Mouse (Mus musculus): ENCODE data around the gene BC037034. TPM values are rescaled to one million over a fixed set of nuclear protein-coding genes. Genes with fewer than 3 reads are reported as not detected.

The BC037034 gene
- polyA plus RNA-seq, 1 experiment from 2014 or later, result 21.1 TPM

- peaks cover 58% of the 10 kb centered on the region for H3K4me1 ChIP-seq (replicated peaks)
These were observed 14.2 kb upstream of the BC037034 start for GRCm38 (mm10) chr5:138277994-138278393.

GRCm38 (mm10) chr5:138275216-138276050 lies 11.6 kb upstream of the BC037034 start:
- no peak overlapping the region for H3K27ac ChIP-seq (replicated peaks)
- no peak for ATAC-seq (ENCODE audit: low FRiP score, low read depth)
- peaks cover 59% of the 10 kb centered on the region for H3K4me1 ChIP-seq (replicated peaks)
- H3K36me3 ChIP-seq, result peaks cover 10% of the 10 kb centered on the region
- H3K9me3 ChIP-seq, result no peaks in the 10 kb centered on the region
- peak overlapping the region; percentile 39 for H3K9ac ChIP-seq
- no peaks in the 10 kb centered on the region for H3K27me3 ChIP-seq
- 10% methylated on average over 41 of the region's 41 CpGs for WGBS
- peak overlapping the region; percentile 63 for H3K4me2 ChIP-seq
- peak overlapping the region; percentile 33 for H3K4me3 ChIP-seq

More at GRCm38 (mm10) chr5:138277994-138278393, 14.2 kb upstream of the BC037034 start:
- Histone ChIP-seq H3K27me3 (no peaks in the 10 kb centered on the region), H3K4me2 (peak overlapping the region; percentile 79), H3K36me3 (peaks cover 10% of the 10 kb centered on the region), H3K27ac (replicated peaks) (no peak overlapping the region), H3K9me3 (no peaks in the 10 kb centered on the region), H3K9ac (peak overlapping the region; percentile 72; the same call in 1 of the 2 replicates), H3K4me3 (peak overlapping the region; percentile 68)
- WGBS, result 84% methylated on average over 7 of the region's 7 CpGs
- no peak for ATAC-seq (ENCODE audit: low FRiP score, low read depth)

- Histone ChIP-seq H3K9me3 (no peaks in the 10 kb centered on the region), H3K27me3 (no peaks in the 10 kb centered on the region), H3K36me3 (peaks cover 10% of the 10 kb centered on the region), H3K27ac (replicated peaks) (no peak overlapping the region), H3K9ac (no peak overlapping the region), H3K4me2 (no peak overlapping the region), H3K4me1 (replicated peaks) (peaks cover 56% of the 10 kb centered on the region), H3K4me3 (no peak overlapping the region)
- 50% methylated on average over 8 of the region's 8 CpGs for WGBS
- ATAC-seq (ENCODE audit: low FRiP score, low read depth), result no peak
These were observed 10.4 kb upstream of the BC037034 start for GRCm38 (mm10) chr5:138274186-138274585.

GRCm38 (mm10) chr5:138272409-138272923 lies 8.6 kb upstream of the BC037034 start, which contains the start of gene Gal3st4:
Gene Gal3st4, minus strand, starts transcription at chr5:138272840.
- Histone ChIP-seq H3K27me3 (no peaks in the 10 kb centered on the region), H3K4me1 (replicated peaks) (peaks cover 39% of the 10 kb centered on the region), H3K4me3 (peak within 1 kb of the TSS; percentile 4), H3K27ac (replicated peaks) (no peak within 1 kb of the TSS), H3K4me2 (peak within 1 kb of the TSS; percentile 22), H3K9me3 (no peaks in the 10 kb centered on the region), H3K36me3 (peaks cover 7% of the 10 kb centered on the region), H3K9ac (no peak within 1 kb of the TSS)
- no peak for ATAC-seq (ENCODE audit: low FRiP score, low read depth)
- WGBS, result 3% methylated on average over 12 of the region's 12 CpGs

DNA sequence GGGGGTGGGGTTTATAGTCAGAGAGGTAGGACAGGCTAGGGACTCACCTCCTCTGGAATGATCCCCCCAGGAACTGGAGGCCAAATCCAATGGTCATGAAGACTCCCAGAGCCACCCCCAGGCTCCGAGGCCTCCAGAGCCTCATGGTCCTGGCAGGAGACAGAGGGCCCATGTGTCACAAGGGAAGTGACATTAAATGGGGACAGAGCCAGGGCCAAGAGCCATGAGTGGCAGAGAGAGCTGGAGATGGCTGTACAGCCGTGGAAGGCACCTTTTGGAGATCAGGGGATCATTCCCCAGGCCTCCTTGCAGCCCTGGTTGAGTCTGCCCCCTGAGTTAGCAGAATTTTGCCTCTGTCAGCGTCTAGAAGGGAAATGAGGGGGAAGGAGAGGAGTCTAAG lies 7.4 kb upstream of the BC037034 start:
- Histone ChIP-seq H3K4me3 (no peak overlapping the region), H3K27me3 (no peaks in the 10 kb centered on the region), H3K9me3 (no peaks in the 10 kb centered on the region), H3K36me3 (no peaks in the 10 kb centered on the region), H3K4me2 (no peak overlapping the region), H3K4me1 (replicated peaks) (peaks cover 26% of the 10 kb centered on the region), H3K27ac (replicated peaks) (no peak overlapping the region), H3K9ac (no peak overlapping the region)
- ATAC-seq (ENCODE audit: low FRiP score, low read depth), result no peak
- WGBS, result 47% methylated on average over 3 of the region's 3 CpGs

DNA sequence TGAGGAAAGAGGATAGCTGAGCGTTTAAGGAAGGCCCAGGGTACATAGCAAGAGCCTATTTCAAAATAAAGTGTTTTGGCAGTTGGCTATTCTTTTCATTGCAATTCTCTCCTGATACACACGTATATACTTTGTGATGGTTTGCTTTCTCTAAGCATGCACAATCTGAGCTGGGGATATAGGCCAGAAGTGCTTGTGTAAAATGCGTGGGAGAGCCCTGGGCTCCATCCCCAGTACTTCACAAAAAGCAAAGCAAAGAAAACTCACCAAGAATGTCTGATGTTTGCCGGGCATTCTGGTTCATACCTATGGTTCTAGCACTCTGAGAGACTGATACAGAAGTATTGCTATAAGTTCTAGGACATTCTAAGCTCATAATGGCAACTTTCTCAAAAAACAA lies 5.1 kb upstream of the BC037034 start:
- Histone ChIP-seq H3K4me3 (no peak overlapping the region), H3K36me3 (no peaks in the 10 kb centered on the region), H3K27me3 (no peaks in the 10 kb centered on the region), H3K4me2 (no peak overlapping the region), H3K4me1 (replicated peaks) (peaks cover 22% of the 10 kb centered on the region), H3K9ac (no peak overlapping the region), H3K9me3 (no peaks in the 10 kb centered on the region), H3K27ac (replicated peaks) (no peak overlapping the region)
- no peak for ATAC-seq (ENCODE audit: low FRiP score, low read depth)
- WGBS, result 79% methylated on average over 4 of the region's 4 CpGs

DNA sequence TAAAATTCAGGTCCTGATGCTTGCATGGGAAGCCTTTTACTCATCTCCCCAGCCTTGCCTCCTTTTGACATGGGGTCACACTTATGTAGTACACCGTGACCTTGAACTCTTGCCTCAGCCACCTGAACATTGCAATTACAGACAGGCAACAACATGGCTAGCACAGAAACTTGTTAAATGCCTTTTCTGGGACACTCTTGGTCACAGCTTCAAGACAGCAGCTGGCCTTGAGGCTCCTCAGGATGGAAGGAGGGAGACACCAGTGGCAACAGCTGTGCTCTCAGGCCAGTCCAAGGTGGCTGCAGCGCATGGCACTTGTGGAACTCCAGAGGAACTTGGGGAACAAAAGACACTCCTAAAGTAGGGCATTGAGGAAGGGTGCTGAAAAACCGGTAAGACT lies 3.3 kb upstream of the BC037034 start:
- no peak overlapping the region for H3K4me2 ChIP-seq
- H3K9ac ChIP-seq, result no peak overlapping the region
- no peak overlapping the region for H3K27ac ChIP-seq (replicated peaks)
- no peaks in the 10 kb centered on the region for H3K9me3 ChIP-seq
- no peaks in the 10 kb centered on the region for H3K36me3 ChIP-seq
- no peak overlapping the region for H3K4me3 ChIP-seq
- WGBS, result 86% methylated on average over 3 of the region's 3 CpGs
- no peaks in the 10 kb centered on the region for H3K27me3 ChIP-seq
- no peak for ATAC-seq (ENCODE audit: low FRiP score, low read depth)
- H3K4me1 ChIP-seq (replicated peaks), result peaks cover 25% of the 10 kb centered on the region

DNA sequence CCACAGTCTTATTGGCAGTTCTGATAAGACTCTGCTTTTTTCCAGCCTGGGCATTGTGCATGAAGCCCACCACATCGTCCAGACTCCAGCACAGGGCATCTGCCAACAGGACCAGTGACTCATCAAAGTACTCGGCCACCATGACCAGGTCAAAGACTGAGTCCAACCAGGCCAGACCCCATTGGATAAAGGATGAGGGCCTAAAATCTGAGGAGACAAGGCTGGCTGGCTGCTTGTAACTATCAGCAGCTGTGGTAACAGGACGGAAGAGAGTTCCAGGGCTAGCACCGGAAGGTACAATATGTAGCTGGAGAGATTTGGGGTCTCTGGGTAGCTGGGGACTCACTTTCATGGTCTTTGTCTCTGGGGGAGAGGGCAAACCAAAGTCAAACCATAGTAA lies 1.9 kb upstream of the BC037034 start:
- Histone ChIP-seq H3K4me1 (replicated peaks) (peaks cover 28% of the 10 kb centered on the region), H3K4me3 (no peak overlapping the region), H3K27me3 (no peaks in the 10 kb centered on the region), H3K9me3 (no peaks in the 10 kb centered on the region), H3K9ac (no peak overlapping the region), H3K36me3 (peaks cover 6% of the 10 kb centered on the region), H3K4me2 (no peak overlapping the region), H3K27ac (replicated peaks) (no peak overlapping the region)
- no peak for ATAC-seq (ENCODE audit: low FRiP score, low read depth)
- WGBS, result 96% methylated on average over 4 of the region's 4 CpGs

DNA sequence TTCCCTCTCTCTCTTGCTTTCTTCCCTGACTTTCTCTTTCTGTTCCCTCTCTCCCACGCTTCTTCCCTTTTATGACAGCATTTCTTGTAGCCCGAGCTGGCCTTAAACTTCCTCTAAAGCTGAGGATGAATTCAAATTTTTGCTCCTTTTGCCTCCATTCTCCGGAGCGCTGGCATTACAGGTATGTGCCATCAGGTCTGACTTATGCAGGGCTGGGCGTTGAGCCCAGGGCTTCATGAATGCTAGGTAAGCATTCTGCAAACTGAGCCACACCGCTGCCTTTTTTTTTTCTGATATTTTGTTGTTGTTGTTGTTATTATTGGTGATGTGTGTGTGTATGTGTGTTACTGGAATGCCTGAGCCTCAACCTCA lies 360 bp upstream of the BC037034 start:
- Histone ChIP-seq H3K36me3 (peaks cover 18% of the 10 kb centered on the region), H3K4me2 (peak overlapping the region; percentile 94), H3K9ac (peak overlapping the region; percentile 96), H3K4me3 (peak overlapping the region; percentile 96), H3K27ac (replicated peaks) (peak overlapping the region; percentile 90), H3K27me3 (no peaks in the 10 kb centered on the region), H3K9me3 (no peaks in the 10 kb centered on the region), H3K4me1 (replicated peaks) (peaks cover 28% of the 10 kb centered on the region)
- WGBS, result 21% methylated on average over 6 of the region's 6 CpGs
- no peak for ATAC-seq (ENCODE audit: low FRiP score, low read depth)

DNA sequence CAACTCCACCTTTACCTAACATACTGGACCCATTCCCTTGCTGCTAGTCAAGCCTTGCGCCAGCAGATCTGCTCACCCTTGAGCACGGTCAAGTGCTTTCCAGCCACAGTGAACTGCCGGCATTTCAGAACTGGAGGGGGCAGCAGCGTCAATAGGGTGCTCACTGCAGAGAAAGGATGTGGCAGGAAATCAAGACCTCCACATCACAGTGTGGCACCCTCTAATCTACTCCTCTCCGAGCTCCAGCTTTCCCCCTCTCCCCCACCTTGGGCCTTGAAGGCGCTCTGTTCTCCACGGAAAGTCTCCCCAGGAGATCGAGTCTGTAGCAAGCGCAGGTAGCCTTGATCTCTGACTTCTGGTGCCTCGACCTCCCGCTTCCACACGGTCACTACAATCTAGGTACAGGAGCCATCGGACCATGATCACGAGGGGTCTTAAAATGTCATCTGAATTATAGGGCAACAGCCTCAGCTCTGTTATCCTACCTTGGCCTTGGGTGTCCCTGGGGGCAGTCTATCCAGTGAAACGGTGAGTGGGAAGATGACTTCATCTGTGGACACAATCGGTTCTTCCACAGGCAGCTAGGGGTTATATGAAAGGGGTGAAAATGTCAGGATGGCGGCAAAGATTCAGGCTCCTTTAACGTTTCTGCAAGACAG lies 1.1 kb downstream of the BC037034 start:
- H3K27ac ChIP-seq (replicated peaks), result no peak overlapping the region
- peak overlapping the region; percentile 94 for H3K4me2 ChIP-seq
- H3K9ac ChIP-seq, result peak overlapping the region; percentile 96
- peaks cover 29% of the 10 kb centered on the region for H3K36me3 ChIP-seq
- ATAC-seq (ENCODE audit: low FRiP score, low read depth), result no peak
- WGBS, result 69% methylated on average over 18 of the region's 18 CpGs
- peaks cover 28% of the 10 kb centered on the region for H3K4me1 ChIP-seq (replicated peaks)
- no peaks in the 10 kb centered on the region for H3K27me3 ChIP-seq
- no peaks in the 10 kb centered on the region for H3K9me3 ChIP-seq
- H3K4me3 ChIP-seq, result peak overlapping the region; percentile 96

- Histone ChIP-seq H3K4me3 (no peak overlapping the region; the same call in 1 of the 2 replicates), H3K9me3 (no peaks in the 10 kb centered on the region), H3K4me1 (replicated peaks) (peaks cover 30% of the 10 kb centered on the region), H3K9ac (no peak overlapping the region), H3K27me3 (no peaks in the 10 kb centered on the region), H3K4me2 (peak overlapping the region; percentile 94; the same call in 1 of the 2 replicates), H3K27ac (replicated peaks) (no peak overlapping the region), H3K36me3 (peaks cover 29% of the 10 kb centered on the region)
- no peak for ATAC-seq (ENCODE audit: low FRiP score, low read depth)
- 86% methylated on average over 4 of the region's 4 CpGs for WGBS
These were observed 1.8 kb downstream of the BC037034 start for GRCm38 (mm10) chr5:138262001-138262400.

- WGBS, result 92% methylated on average over 11 of the region's 11 CpGs
- Histone ChIP-seq H3K36me3 (peaks cover 29% of the 10 kb centered on the region), H3K27me3 (no peaks in the 10 kb centered on the region), H3K4me2 (no peak overlapping the region), H3K9ac (no peak overlapping the region), H3K4me3 (no peak overlapping the region), H3K27ac (replicated peaks) (no peak overlapping the region), H3K4me1 (replicated peaks) (peaks cover 42% of the 10 kb centered on the region), H3K9me3 (no peaks in the 10 kb centered on the region)
- no peak for ATAC-seq (ENCODE audit: low FRiP score, low read depth)
These were observed 3.0 kb downstream of the BC037034 start for GRCm38 (mm10) chr5:138260834-138261233.

Data from hindbrain, embryonic 15.5 days (tissue).